Mouse (Mus musculus) sigmoid colon, adult 10 weeks (tissue): ENCODE measurements around the gene Klra17. TPM values are rescaled to one million over a fixed set of nuclear protein-coding genes. Genes with fewer than 3 reads are reported as not detected.

Experiments used
- polyA plus RNA-seq: library from polyadenylated mRNA; stranded (reverse); fragments of 350-450 nt; fragmentation: Illumina TruSeq; extraction: RNeasy Lipid Tissue Mini Kit (QIAGEN cat#74804); gene quantifications from one replicate; pipeline ENCODE4 v1.2.3, GENCODE M21; 2014; ENCODE audit warnings: low read depth, low replicate concordance

The Klra17 gene
- 1.1 TPM for polyA plus RNA-seq

GRCm38 (mm10) chr6:129876549-129876948 is at the start of gene Klra17:
TSS of gene Klra17 (minus strand) at chr6:129876672.

GRCm38 (mm10) chr6:129917476-129917946 is 41.0 kb upstream of the Klra17 start, which contains the start of gene Klra5:
TSS of gene Klra5 (minus strand) at chr6:129917650.

GRCm38 (mm10) chr6:129862349-129862748 is 14.1 kb downstream of the Klra17 start, which contains the start of gene Gm17631:
TSS of gene Gm17631 (plus strand) at chr6:129862649.

GRCm38 (mm10) chr6:129784170-129784569 is 92.3 kb downstream of the Klra17 start, which contains the start of gene Gm156:
TSS of gene Gm156 (minus strand) at chr6:129784270.

Other genes starting within 250 kb of the Klra17 start
- not detected for gene Klrc3, start 233.3 kb downstream of the Klra17 start, polyA plus RNA-seq
- gene Klrc2, start 216.0 kb downstream of the Klra17 start, polyA plus RNA-seq = 1.3 TPM
- gene Klrc1, start 197.7 kb downstream of the Klra17 start, polyA plus RNA-seq = 1.9 TPM
- gene Klri1, start 159.5 kb downstream of the Klra17 start, polyA plus RNA-seq = 2.4 TPM
- gene Klri2, start 136.2 kb downstream of the Klra17 start, polyA plus RNA-seq = 0.85 TPM
- gene Gm156, start 92.4 kb downstream of the Klra17 start, polyA plus RNA-seq = not detected
- not detected for gene Gm17631, start 14.0 kb downstream of the Klra17 start, polyA plus RNA-seq
- not detected for gene Klra5, start 41.0 kb upstream of the Klra17 start, polyA plus RNA-seq
- gene Klra6, start 150.3 kb upstream of the Klra17 start, polyA plus RNA-seq = 1.2 TPM
- gene Klra4, start 190.6 kb upstream of the Klra17 start, polyA plus RNA-seq = 0.60 TPM